Mouse (Mus musculus) bone marrow macrophage, adult 2 months (primary cell): ENCODE measurements around the gene Ppp1r35.

Source experiments
- CTCF ChIP-seq: IDR thresholded peaks from 2 replicates; pipeline ENCODE4 v1.5.1; 2012; ENCODE audit warnings: low read depth, mild to moderate bottlenecking, low read length, moderate library complexity
- POLR2A ChIP-seq: IDR thresholded peaks from 2 replicates; pipeline ENCODE4 v1.6.1; 2012; ENCODE audit warnings: mild to moderate bottlenecking, low read depth, low read length, borderline replicate concordance

GRCm38 (mm10) chr5:137828694-137829093, 50.0 kb downstream of the Ppp1r35 start:
- TF ChIP-seq CTCF (no peak), POLR2A (no peak)
